Mouse (Mus musculus) brain, embryonic 14.5 days (tissue): ENCODE data around the gene Sdc1.

Experiments
- CTCF ChIP-seq: fragments of 200-500 bp; IDR thresholded peaks from 2 replicates; pipeline ENCODE4 v1.5.1; 2012; ENCODE audit warnings: inconsistent platforms, mild to moderate bottlenecking, moderate library complexity, borderline replicate concordance; ENCODE audit not compliant: insufficient read depth, insufficient read length; ENCODE audit errors: extremely low read depth
- POLR2A ChIP-seq: fragments of 200-500 bp; IDR thresholded peaks from 2 replicates; pipeline ENCODE4 v1.6.1; 2012; ENCODE audit warnings: mild to moderate bottlenecking, inconsistent platforms, borderline replicate concordance; ENCODE audit not compliant: poor library complexity, insufficient read depth, insufficient read length, severe bottlenecking; ENCODE audit errors: extremely low read depth

DNA sequence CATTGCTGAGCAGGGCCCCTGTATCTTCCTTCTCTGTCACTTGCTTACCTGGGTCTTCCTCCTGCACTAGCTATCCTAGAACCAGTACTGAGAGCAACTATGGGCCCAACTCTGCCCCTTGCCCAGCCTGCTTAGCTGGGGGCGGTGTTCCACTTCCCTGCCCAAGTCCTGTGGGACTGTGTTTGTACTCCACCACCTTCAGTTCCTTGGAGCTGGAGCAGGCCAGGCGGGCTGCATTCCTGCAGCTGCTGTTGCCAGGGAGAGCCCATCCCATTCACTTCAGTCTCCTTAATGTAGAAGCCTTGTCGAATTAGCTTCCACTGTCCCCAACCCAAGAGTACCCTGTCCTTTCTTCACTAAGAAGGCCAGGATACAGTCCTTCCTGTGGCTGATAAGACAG, 17.3 kb downstream of the Sdc1 start:
- TF ChIP-seq CTCF: no peak
- no peak for TF ChIP-seq POLR2A
